In the genomic region with DNA sequence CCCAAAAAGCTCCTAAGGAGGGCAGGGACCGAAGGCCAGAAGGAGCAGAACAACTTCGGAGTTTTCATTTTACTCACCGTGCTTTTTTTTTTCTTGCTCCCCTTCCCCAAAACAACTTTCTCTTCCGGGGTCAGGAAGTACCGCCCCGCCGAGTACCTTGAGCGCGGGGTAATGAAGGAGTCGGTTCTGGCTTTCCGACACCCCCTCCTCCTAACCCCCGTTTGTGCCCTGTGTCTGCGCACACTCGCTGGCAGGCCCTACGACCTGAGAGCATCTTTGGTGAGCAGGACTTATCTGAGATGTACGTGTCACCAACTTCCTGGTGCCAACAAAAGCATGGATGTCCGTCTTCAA, we compare ENCODE assay signal across 9 mouse cellular contexts. TPM values are rescaled to one million over a fixed set of nuclear protein-coding genes. Genes with fewer than 3 reads are reported as not detected.
DNase-seq lines count a peak whose midpoint lies in the region; ATAC-seq and TF ChIP-seq lines count a peak whose summit lies in the region.
"Had no signal": no experiment of that assay in that cellular context is flagged by ENCODE, and none has a peak within 500 bp of the region (broad histone marks: within the 10 kb centered on the region; RNA-seq: fewer than 3 reads in every experiment).

No protein-coding gene starts in this region.

- no peak for TF ChIP-seq EP300 in liver, embryonic 14.5 days (IDR thresholded peaks at IDR 0.05; ENCODE audit: low read depth)

- H3K27me3 ChIP-seq in forebrain, embryonic 13.5 days: no peaks in the 10 kb centered on the region
- peaks cover 12% of the 10 kb centered on the region for H3K27me3 ChIP-seq in liver, embryonic 14.5 days (ENCODE audit: control insufficient read depth, insufficient read depth, low read length)

- no peaks in the 10 kb centered on the region for H3K9me3 ChIP-seq in forebrain, embryonic 13.5 days (replicated peaks)
- H3K9me3 ChIP-seq in liver, embryonic 14.5 days (ENCODE audit: control insufficient read depth, low read length): no peaks in the 10 kb centered on the region

- no peak for TF ChIP-seq CTCF in liver, embryonic 14.5 days (IDR thresholded peaks at IDR 0.05; ENCODE audit: low read depth)

- ATAC-seq in CD4-positive, CD25-positive, alpha-beta regulatory T cell, adult 4 months: peak; percentile 64
- peak; percentile 52 for ATAC-seq in forebrain, embryonic 13.5 days
- no peak for ATAC-seq in liver, embryonic 14.5 days (ENCODE audit: insufficient read depth)

- no peak overlapping the region for H3K27ac ChIP-seq in forebrain, embryonic 13.5 days
- no peak overlapping the region for H3K27ac ChIP-seq in liver, embryonic 14.5 days

- intact Hi-C loops in gastrocnemius, postnatal 36 days (cut with DNase I): no loop called here

- peak; percentile 9 for DNase-seq in gastrocnemius, postnatal 10 days
- no peak for DNase-seq in gastrocnemius, postnatal 36 days
- DNase-seq in liver, embryonic 14.5 days (ENCODE audit: low read depth in 3 of 3, low spot score in 3 of 3): no peak
- no peak for DNase-seq in retina, postnatal 1 day
- no peak for DNase-seq in right cerebral cortex, adult 18-20 months
- no peak for DNase-seq in layer of hippocampus, postnatal 25 days (ENCODE audit: extremely low spot score in 1 of 2, low spot score in 1 of 2)

- peak overlapping the region; percentile 96 for H3K4me2 ChIP-seq in forebrain, embryonic 13.5 days
- peak overlapping the region; percentile 94 for H3K4me2 ChIP-seq in liver, embryonic 14.5 days (ENCODE audit: low read depth)

- H3K4me3 ChIP-seq in forebrain, embryonic 13.5 days: peak overlapping the region; percentile 87
- peak overlapping the region; percentile 69 to 77 for H3K4me3 ChIP-seq in liver, embryonic 14.5 days (ENCODE audit: insufficient read depth in 1 of 2, low read depth in 2 of 2, low read length in 2 of 2)

- WGBS in forebrain, embryonic 13.5 days: 0% methylated on average over 17 of the region's 17 CpGs
- WGBS in liver, embryonic 14.5 days (ENCODE audit: insufficient replicate concordance): 1% methylated on average over 17 of the region's 17 CpGs

- H3K9ac ChIP-seq in forebrain, embryonic 13.5 days: peak overlapping the region; percentile 85
- H3K9ac ChIP-seq in liver, embryonic 14.5 days (replicated peaks): 0 out of 2 replicates have a peak overlapping the region, but pooled peaks have one; percentile 13

- peaks cover 35% of the 10 kb centered on the region for H3K4me1 ChIP-seq in forebrain, embryonic 13.5 days
- H3K4me1 ChIP-seq in liver, embryonic 14.5 days (replicated peaks; ENCODE audit: control insufficient read depth in 2 of 2, insufficient read depth in 2 of 2, low read length in 1 of 2): peaks cover 0 to 8% of the 10 kb centered on the region in 2 experiments; a peak in 2 of 4 replicates

- no peaks in the 10 kb centered on the region for H3K36me3 ChIP-seq in forebrain, embryonic 13.5 days (ENCODE audit: poor library complexity, severe bottlenecking)
- no peaks in the 10 kb centered on the region for H3K36me3 ChIP-seq in liver, embryonic 14.5 days (replicated peaks; ENCODE audit: control insufficient read depth, insufficient read depth, low read depth)
- H3K36me3 ChIP-seq: G1E had no signal

RNA-seq across cellular contexts. Expression of a gene that starts 0.4 kb away (rescaled TPM):
- total RNA-seq in gastrocnemius, postnatal 10 days (2021): 1 to 10 TPM; 2.6 to 3.4 TPM
- under 1 TPM; 0.39 to 0.94 TPM for total RNA-seq in gastrocnemius, postnatal 36 days (2021)
- 1 to 10 TPM; 3.2 to 4.3 TPM for polyA plus RNA-seq in CD4-positive, CD25-positive, alpha-beta regulatory T cell, adult 4 months (2017; shearing (Covaris generic))
- polyA plus RNA-seq in forebrain, embryonic 13.5 days (2015; fragmentation: Nextera tagmentation; extraction: Ambion mirVana): 12.5 and 13.0 TPM in 2 replicates
- polyA plus RNA-seq in liver, embryonic 14.5 days (2012; rRNA removed): 2.3 and 3.2 TPM in 2 replicates
- polyA plus RNA-seq in liver, embryonic 14.5 days (2014; fragmentation: Nextera tagmentation; extraction: Ambion mirVana): 2.9 and 3.1 TPM in 2 replicates
- 1 to 10 TPM; 6.8 to 8.1 TPM for total RNA-seq in layer of hippocampus, postnatal 25 days (2021)
- polyA plus RNA-seq: G1E had no signal
